Mouse (Mus musculus): ENCODE data around the gene Cobll1.
A peak's percentile ranks its signal among the peaks of the same experiment; 100 is the strongest.

Cobll1 gene

DNA sequence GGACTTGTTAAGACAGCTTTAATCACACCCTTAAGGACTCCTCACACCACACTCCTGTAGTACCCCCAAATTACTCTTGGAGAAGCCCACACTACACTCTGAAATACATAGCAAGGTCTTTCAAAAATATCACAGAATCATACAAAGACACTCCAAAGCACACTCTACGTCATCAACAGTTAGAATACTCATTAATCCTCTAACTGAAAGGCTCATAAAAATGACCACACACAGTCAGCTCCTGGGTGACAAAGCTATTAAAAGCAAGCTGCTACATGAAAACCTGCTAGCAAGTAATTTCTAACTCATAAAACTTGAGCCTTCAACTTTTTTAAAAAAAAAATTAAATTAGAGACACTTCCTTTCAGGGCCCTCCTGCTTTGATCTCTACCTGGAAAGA lies 91.8 kb downstream of the Cobll1 start:
- DNase-seq (ENCODE audit: low spot score in 2 of 2), result no peak

GRCm38 (mm10) chr2:65145421-65146117 lies 93.6 kb downstream of the Cobll1 start:
- DNase-seq (ENCODE audit: low spot score in 2 of 2), result no peak

- no peak for DNase-seq (ENCODE audit: low spot score in 2 of 2)
Measured at GRCm38 (mm10) chr2:65141093-65141661, 98.0 kb downstream of the Cobll1 start.

DNA sequence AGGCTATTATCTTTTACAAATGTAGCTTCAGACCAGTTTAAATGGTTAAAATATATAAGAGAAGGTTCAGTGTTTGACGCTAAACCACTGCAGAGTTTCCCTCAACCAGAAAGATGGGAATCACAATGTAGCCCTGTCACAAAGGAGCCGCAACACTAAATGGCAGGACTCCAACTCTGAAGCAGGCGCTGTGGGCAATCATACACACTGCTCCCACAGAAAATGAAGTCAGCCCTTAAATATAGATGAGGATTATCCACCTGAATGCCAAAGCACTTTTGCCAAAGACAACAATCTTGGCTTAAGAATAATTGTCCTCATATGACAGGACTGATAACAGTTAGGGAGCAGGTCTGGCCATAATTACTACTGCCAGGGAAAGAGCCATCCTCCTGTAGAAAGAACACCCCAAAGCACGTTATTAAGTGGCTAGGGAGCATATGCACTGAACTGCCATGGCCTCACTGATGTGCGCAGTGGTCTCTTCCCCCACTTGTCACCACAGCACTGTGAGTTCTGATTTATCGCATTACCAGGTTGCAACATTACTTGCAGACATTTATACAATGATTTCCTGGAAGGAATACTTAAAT lies 98.8 kb downstream of the Cobll1 start:
- no peak for DNase-seq (ENCODE audit: low spot score in 2 of 2)

DNA sequence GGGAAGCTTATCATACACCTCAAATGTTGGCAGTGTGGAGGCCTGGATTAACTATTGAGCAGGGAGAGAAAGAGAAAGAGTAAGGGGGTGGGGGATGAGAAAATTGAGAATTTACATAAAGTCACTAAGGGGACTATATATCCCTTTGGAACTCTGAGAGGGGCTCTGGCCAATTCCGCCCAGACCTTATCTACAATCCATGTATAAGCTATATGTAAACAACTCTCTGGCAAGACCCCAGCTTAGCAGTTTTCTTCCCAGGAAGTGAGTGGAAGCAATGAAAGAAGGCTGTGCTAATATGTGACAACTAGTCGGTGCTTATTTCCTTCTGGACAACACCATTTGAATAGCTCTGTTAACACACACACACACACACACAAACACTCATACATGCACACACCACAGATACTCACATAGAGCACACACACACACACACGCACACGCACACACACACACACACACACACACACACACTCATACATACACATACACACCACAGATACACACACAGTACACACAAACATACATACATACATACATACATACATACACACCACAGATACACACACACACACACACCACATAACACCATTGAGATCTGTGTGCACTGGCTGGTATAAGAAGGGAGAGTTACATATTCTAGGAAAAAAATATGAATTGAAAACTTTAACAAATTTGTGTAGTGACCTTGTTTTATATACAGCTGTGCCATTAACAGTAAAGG lies 99.4 kb downstream of the Cobll1 start:
- DNase-seq (ENCODE audit: low spot score in 2 of 2), result no peak

- no peak for DNase-seq (ENCODE audit: low spot score in 2 of 2)
Measured at GRCm38 (mm10) chr2:65138992-65139391, 100.2 kb downstream of the Cobll1 start.

GRCm38 (mm10) chr2:65126141-65126783 lies 112.9 kb downstream of the Cobll1 start:
- no peak for DNase-seq (ENCODE audit: low spot score in 2 of 2)

- no peak for DNase-seq (ENCODE audit: low spot score in 2 of 2)
Measured at GRCm38 (mm10) chr2:65123702-65124101, 115.5 kb downstream of the Cobll1 start.

GRCm38 (mm10) chr2:65121435-65121834 lies 117.8 kb downstream of the Cobll1 start:
- DNase-seq (ENCODE audit: low spot score in 2 of 2), result peak in 1 of 2 experiments; percentile 64

- DNase-seq (ENCODE audit: low spot score in 2 of 2), result no peak
Measured at GRCm38 (mm10) chr2:65121012-65121411, 118.2 kb downstream of the Cobll1 start.

GRCm38 (mm10) chr2:65120112-65120511 lies 119.1 kb downstream of the Cobll1 start:
- no peak for DNase-seq (ENCODE audit: low spot score in 2 of 2)

DNA sequence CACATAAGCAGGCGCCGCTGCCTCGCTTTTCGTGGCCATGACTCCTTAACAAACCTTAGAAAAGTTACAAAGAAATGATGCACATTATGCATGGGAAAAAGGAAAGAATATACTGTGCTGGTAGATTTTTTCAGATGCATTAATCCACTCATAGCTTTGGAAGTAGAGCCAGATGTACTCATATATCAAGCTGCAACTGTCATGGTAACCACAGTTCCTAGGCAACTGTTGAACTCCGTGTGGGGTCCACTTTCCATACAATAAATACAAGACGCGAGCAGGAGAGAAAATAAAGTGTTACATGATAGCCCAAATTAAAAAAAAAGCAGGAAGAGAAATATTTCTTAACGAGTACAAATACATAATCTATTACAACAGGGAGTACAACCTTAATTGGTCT lies 119.5 kb downstream of the Cobll1 start:
- DNase-seq (ENCODE audit: low spot score in 2 of 2), result no peak

- DNase-seq (ENCODE audit: low spot score in 2 of 2), result no peak
Measured at GRCm38 (mm10) chr2:65119076-65119475, 120.1 kb downstream of the Cobll1 start.

DNA sequence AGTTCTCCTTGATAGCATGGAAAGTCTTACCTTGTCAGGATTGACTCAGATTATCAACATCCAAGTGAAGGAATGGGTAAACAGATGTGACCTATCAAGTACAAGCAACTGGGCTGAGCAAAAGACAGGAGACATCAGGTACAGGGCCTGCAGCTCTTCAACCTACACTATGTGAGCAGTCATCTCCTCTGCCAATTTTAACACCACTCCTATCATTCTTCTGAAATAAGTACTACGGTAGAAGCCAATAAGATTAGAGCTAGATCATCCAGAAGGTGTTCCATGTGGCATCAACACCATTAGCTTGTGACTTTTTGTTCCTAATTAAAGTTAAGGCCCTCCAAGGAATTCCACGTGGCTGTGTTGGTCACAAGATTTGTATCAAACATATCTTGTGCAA lies 121.3 kb downstream of the Cobll1 start:
- no peak for DNase-seq (ENCODE audit: low spot score in 2 of 2)

GRCm38 (mm10) chr2:65116428-65117125 lies 122.6 kb downstream of the Cobll1 start:
- DNase-seq (ENCODE audit: low spot score in 2 of 2), result no peak

- DNase-seq (ENCODE audit: low spot score in 2 of 2), result no peak
Measured at GRCm38 (mm10) chr2:65113191-65113590, 126.0 kb downstream of the Cobll1 start.

DNA sequence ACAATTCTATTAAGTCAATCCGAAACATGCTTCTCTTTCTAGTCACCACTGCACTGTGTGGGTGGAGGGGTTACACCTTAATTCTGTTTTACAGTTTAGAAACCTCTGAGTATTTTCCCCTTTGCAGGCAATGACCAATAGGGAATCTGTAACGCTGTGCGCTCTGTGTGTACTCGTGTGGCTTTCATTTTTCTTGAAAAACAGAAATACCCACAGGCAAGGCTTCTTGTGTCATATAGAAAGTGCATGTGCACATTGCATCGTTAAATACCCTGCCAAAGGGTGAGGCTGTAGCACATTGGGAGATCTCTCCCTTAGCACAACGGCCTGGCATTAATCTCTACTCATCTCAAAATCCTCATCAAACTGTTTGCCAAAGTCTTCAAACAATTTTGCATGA lies 134.6 kb downstream of the Cobll1 start:
- DNase-seq (ENCODE audit: low spot score in 2 of 2), result no peak

GRCm38 (mm10) chr2:65103801-65104200 lies 135.4 kb downstream of the Cobll1 start:
- DNase-seq (ENCODE audit: low spot score in 2 of 2), result no peak

- DNase-seq (ENCODE audit: low spot score in 2 of 2), result no peak
Measured at GRCm38 (mm10) chr2:65101388-65101787, 137.8 kb downstream of the Cobll1 start.

DNA sequence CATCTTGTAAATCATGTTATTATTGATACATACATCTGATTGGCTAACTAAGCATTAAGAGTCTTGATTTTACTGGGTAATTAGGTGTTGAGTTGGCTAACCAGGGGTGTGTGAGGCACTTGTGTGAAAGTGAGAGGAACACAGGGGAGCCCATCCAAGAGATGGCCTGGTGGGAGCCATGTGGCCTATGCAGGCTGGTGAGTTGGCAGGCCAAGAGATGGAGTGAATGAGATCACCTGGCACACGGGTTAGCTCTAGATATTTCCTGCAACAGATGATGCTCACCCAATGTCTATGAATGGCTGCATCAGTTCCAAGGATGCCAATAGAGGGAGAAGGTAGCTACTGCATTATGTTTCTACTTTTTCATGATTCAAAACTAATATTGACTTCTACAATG lies 139.2 kb downstream of the Cobll1 start:
- no peak for DNase-seq (ENCODE audit: low spot score in 2 of 2)

DNA sequence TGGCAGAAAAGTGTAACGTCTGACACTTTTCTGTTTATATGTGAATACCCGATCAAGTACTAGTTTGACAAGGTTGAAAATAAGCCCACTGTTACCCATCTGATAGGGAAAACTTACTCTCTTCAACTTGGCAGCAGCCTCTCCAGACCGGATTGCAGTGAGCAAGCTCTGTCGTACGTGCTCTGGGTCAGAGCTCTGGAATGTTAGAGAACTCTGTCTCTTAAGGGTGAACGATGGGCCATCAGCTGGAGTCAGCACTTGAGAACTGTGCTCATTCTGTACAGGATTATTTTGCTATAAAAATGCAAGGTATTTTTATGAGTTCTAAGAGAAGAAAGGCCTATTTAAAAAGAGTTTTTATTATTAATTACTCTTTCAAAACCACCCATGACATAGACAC lies 143.6 kb downstream of the Cobll1 start:
- DNase-seq (ENCODE audit: low spot score in 2 of 2), result no peak

DNA sequence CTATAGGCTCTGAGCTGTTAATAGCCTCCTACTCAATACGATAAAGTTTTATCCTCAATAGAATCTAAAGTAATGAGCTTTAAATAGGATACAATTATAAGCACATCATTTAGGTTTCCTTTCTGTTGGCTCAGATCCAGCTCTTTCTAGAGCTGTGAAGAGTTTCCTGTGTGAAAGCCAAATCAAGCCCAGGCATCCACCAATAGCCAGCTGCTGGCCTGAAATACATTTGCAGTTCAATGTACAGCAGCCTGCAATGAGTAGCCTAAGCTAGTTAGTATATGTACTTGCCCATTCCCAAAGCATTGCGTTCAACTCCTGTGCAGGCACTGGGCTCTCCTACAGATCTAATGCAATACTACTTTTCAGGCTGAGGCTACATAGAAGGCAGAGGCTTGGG lies 145.2 kb downstream of the Cobll1 start:
- DNase-seq (ENCODE audit: low spot score in 2 of 2), result no peak
